Mouse (Mus musculus) retina, adult 2 months (tissue): ENCODE results near the gene Maea.
"Not testable (repeated sequence)": the region's sequence is repeated elsewhere in the genome, so short reads cannot be mapped to it uniquely, and the experiment has no call there.

Source experiments
- DNase-seq: peaks from one replicate; pipeline ENCODE4 v3.0.0-alpha.2; 2012; ENCODE audit warnings: low read depth, low spot score

Maea gene

GRCm38 (mm10) chr5:33335273-33335976 lies at the start of gene Maea:
Gene Maea, plus strand, starts transcription at chr5:33335509.
- DNase-seq: peak; percentile 88

GRCm38 (mm10) chr5:33293796-33294430 lies 41.4 kb upstream of the Maea start:
- DNase-seq: no peak

- DNase-seq: no peak
Measured at GRCm38 (mm10) chr5:33297164-33297563, 38.1 kb upstream of the Maea start.

GRCm38 (mm10) chr5:33301801-33302200 lies 33.5 kb upstream of the Maea start:
- no peak for DNase-seq

GRCm38 (mm10) chr5:33310704-33311462 lies 24.4 kb upstream of the Maea start:
- no peak for DNase-seq

- DNase-seq: no peak
Measured at GRCm38 (mm10) chr5:33312192-33312591, 23.1 kb upstream of the Maea start.

GRCm38 (mm10) chr5:33324491-33324890 lies 10.8 kb upstream of the Maea start:
- no peak for DNase-seq

GRCm38 (mm10) chr5:33334381-33335272 lies 682 bp upstream of the Maea start:
- DNase-seq: no peak

GRCm38 (mm10) chr5:33335977-33336360 lies 660 bp downstream of the Maea start:
- DNase-seq: no peak

GRCm38 (mm10) chr5:33337206-33337605 lies 1.9 kb downstream of the Maea start:
- DNase-seq: no peak

GRCm38 (mm10) chr5:33341165-33341564 lies 5.9 kb downstream of the Maea start:
- DNase-seq: no peak

GRCm38 (mm10) chr5:33342248-33342647 lies 6.9 kb downstream of the Maea start:
- DNase-seq: not testable (repeated sequence)

GRCm38 (mm10) chr5:33342821-33343220 lies 7.5 kb downstream of the Maea start:
- DNase-seq: no peak

- DNase-seq: no peak
Measured at GRCm38 (mm10) chr5:33343571-33343970, 8.3 kb downstream of the Maea start.

GRCm38 (mm10) chr5:33344070-33344469 lies 8.8 kb downstream of the Maea start:
- no peak for DNase-seq

- no peak for DNase-seq
Measured at GRCm38 (mm10) chr5:33347620-33348019, 12.3 kb downstream of the Maea start.

- DNase-seq: no peak
Measured at GRCm38 (mm10) chr5:33349205-33349604, 13.9 kb downstream of the Maea start.

GRCm38 (mm10) chr5:33349706-33350105 lies 14.4 kb downstream of the Maea start:
- no peak for DNase-seq

- no peak for DNase-seq
Measured at GRCm38 (mm10) chr5:33351556-33352272, 16.4 kb downstream of the Maea start.

GRCm38 (mm10) chr5:33352273-33352645 lies 16.9 kb downstream of the Maea start:
- no peak for DNase-seq

- DNase-seq: no peak
Measured at GRCm38 (mm10) chr5:33353011-33353410, 17.7 kb downstream of the Maea start.
